Mouse (Mus musculus) adrenal gland, postnatal 14 days (tissue): ENCODE results near the gene Sept11. TPM values are rescaled to one million over a fixed set of nuclear protein-coding genes. Genes with fewer than 3 reads are reported as not detected.

Experiments
- DNase-seq: peaks from one replicate; pipeline ENCODE4 v3.0.0; 2021; ENCODE audit warnings: mixed read lengths
- total RNA-seq: library from RNA; stranded (reverse); gene quantifications from 2 replicates; pipeline ENCODE4 v1.2.3, GENCODE M21; 2021

The Sept11 gene
- total RNA-seq, 1 experiment from 2014 or later, result 56.7 TPM

DNA sequence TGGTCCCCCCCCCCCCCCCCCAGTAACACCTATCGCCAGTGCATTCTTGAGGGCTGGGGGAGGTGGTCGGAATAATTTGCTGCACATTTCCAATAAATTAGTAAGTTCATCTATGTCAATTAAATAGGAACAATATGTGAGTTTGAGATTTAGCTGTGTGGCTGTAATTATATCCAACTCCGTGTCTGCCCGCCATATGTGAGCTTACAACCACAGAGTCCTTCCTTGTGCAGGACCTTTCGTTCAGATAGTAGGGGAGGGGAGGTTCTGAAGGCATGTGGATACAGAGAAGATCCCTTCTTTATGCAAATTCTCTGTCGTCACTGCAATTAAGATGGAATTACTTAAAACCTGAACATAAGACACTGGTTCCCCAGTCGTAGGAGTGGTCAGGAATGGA, 2.1 kb downstream of the Sept11 start:
- no peak for DNase-seq

- DNase-seq, result no peak
Measured at GRCm38 (mm10) chr5:93097204-93097906, 4.1 kb downstream of the Sept11 start.

DNA sequence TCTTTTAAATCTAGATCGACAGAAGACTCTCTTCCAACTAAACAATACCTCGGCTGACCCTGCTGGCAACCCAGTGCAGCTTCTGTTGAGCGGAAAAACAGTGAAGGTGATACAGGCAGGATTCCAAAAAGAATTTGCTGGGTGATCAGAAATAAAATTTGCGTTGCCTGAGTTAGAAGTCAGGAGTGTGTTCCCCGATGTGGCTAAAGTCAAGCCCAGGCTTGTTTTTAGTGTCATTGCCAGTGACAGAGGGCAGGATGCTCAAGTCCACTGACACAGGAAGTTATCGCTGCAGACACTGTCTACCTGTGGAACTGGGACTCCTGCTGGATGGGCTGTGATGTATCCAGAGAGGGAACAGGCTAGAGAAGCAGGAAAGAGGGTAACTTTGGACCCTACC, 5.0 kb downstream of the Sept11 start:
- no peak for DNase-seq

DNA sequence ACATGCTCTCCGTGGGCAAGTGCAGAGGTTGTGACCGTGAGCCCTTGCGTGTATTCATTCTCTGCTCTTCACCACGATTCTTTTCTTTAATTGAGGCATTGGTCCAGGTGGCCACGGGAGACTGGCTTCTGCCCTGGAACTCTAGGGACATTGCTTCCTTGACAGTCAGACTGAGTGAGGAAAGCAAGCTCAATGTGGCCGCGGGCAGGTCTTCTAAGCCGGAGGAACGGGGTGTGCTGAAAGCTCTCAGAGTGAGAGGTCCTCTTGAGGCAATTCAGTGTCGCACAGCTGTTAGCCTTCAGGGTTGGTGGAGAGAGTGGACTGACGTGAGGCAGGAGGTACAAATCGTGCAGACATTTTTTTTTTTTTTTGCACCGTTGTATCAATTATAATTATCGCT, 5.6 kb downstream of the Sept11 start:
- DNase-seq, result no peak

DNA sequence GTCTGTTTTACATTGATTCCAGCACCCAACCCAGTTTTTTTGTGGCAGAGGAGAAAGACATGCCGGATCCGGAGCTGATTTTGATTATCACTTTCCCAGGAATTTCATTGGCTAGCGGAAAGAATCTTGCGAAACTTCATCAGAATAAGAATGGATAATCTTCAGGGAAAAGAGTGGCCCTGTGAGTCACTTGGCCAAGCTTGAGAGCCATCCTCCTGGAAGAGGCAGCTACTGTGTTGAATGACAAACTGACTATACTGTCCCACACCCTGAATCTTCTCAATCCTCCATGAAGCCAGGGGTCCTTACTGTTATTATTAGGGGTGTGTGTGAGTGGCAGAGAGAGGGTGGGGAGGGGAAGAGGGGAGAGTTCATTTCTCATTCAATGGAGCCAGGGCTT, 7.7 kb downstream of the Sept11 start:
- no peak for DNase-seq

DNA sequence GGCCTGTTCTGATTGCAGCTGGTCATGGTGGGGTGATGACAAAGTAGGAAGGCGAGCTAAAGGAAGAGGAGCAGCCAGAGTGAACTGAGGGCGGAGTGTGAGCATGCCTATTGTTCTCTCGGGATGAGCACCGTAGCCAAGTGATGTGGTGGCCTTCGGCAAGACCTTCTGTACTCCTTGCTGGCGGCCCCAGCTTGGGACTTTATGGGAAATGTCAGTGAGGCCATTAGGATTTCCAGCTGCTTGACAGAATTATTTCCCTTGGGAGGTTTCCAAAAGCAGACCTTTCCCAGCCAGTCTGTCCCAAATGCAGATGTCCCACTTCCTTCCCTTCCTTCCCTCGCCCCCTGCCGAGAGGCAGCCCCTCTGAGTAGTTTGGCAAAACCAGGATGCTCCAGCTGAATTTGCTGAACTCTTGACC, 8.1 kb downstream of the Sept11 start:
- peak; percentile 56 for DNase-seq

- no peak for DNase-seq
Measured at GRCm38 (mm10) chr5:93103603-93104002, 10.4 kb downstream of the Sept11 start.

DNA sequence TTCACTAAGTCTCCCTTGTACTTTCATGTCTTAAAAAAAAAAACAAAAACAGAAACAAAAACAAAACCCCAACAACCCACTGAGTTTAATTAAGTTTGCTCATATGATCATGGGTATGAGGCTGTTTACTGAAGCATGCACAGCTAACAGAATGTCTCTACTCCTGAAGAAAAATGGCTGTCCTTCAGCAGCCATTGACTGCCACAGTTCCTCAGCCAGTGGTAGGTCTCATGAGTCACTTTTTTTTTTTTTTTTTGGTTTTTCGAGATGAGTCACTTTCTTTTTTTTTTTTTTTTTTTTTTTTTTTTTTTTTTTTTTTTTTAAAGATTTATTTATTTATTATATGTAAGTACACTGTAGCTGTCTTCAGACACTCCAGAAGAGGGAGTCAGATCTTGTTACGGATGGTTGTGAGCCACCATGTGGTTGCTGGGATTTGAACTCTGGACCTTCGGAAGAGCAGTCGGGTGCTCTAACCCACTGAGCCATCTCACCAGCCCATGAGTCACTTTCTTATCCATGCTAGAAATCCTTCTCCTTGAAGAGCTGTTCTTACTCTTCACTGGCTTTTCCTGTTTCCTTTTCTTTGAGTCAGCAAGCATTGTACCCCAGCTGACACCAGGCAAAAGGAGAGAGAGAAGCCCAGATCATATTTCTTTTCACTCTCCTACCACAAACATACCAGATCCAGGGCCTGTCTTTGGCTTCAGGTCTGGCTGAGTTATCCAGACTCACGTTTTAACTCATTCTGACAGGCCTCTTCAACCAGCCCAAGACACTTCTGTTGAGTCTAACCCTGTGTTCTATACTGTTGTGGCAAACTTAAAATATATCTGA, 12.0 kb downstream of the Sept11 start:
- no peak for DNase-seq

GRCm38 (mm10) chr5:93106048-93106447, 12.8 kb downstream of the Sept11 start:
- no peak for DNase-seq

DNA sequence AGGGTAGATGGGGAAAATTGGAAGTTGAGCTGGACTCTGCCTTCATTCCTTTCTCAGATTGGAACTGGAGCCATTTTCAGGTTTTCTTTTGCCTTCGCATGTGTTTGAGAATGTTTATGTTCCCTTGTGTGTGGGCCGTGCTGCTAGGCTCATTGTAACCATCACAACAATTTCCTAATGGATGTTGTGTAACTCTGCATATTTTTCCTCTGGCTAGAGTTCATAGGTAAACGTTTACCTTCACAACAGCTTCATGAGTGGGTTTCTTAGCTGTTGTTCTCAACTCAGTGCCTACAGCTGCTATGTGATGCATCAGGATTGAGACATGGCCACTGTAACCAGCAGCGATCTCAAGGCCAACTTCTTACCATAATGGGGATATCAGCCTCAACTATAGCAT, 15.5 kb downstream of the Sept11 start:
- DNase-seq, result no peak

DNA sequence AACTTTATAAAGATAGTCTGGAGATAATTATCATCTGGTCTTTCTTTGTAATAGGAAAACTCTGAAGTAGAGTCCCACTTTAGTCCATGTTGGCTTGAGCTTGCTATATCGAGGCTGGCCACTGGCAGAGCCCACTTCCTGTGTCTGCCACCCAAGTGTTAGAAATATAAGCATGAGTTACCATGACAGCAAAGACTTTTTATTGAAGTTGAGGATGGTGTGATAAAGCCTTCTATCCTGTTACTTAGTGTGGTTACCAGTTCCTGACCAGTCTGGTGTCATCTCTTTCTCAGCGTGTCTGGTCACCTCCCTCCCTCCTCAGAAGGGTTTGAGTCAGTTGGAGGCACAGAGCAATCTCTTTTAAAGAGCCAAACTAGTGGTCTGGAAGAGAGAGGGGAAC, 16.3 kb downstream of the Sept11 start:
- DNase-seq, result no peak

- DNase-seq, result no peak
Measured at GRCm38 (mm10) chr5:93112290-93112689, 19.1 kb downstream of the Sept11 start.

DNA sequence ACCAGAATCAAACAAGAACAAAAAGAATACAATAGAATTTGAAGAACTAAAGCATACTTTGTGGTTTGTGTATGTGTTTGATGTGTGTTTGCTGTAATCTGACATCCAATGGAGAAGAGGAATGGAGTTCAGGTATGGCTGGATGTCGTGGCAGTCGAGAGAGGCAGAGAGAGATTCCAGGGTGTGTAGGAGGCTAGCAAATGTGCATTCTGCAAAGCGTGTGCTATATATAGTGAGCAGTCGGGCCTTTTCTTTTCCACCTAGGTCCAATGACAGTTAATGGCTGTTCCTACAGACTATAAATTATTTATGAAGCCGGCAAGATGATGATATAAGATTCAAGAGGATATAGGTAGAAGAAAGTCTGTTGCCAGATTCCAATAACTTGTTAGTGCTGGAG, 20.3 kb downstream of the Sept11 start:
- no peak for DNase-seq

DNA sequence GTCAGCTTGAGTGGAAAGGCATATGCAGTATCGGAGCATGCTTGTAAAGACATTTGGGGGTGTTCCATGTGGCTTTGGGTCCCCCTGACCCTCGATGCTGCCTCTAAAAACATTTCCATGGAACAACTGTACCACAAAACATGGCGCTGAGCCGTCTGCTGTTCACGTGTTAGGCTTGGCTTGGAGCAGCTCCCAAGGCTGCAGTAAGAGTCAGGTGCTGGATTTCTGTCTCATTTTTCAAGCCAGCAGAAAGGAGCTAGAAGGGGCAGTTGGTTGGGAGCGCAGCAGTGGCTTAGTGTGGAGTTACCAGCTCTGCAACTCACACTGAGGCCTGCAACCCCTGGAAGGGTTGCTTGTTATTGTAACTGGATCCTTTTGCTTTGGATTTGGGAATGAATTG, 21.3 kb downstream of the Sept11 start:
- no peak for DNase-seq

GRCm38 (mm10) chr5:93115059-93115458, 21.8 kb downstream of the Sept11 start:
- DNase-seq, result no peak

GRCm38 (mm10) chr5:93115854-93116253, 22.6 kb downstream of the Sept11 start:
- no peak for DNase-seq

DNA sequence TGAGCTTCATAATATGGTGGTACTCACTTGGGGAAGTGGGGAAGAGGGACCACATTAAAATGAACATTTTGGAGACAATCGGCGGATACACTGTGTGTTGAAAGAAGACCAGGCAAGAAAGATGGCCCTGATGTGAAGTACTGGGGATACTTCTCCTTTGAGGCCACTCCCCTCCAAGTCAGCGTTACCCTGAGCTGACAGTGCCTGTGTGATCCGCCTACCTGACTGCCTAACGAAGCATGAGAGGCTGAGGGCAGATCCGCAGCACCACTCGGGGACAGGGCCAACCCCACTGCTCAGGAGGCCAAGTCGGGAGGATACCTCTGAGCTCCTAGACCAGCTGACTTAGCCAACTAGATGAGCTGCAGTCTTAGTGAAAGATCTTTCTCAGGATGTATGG, 24.4 kb downstream of the Sept11 start:
- DNase-seq, result no peak

DNA sequence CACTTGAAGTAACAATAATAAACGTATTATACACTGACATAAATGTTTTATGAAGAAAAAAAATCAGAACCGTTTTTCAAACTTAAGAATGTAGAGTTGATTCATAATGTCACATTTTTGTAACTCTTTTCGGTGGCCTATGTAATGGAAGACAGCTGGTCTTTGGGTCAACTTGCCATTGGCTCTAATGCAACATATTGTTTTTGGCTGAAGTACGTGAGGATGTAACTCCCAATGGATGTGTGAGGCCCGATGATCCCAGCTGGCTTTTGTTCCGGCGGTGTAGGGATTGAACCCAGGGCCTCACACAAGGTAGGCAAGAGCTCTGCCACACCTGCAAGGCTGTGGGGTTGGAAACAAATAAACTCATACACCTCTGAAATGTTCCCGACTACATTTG, 28.4 kb downstream of the Sept11 start:
- no peak for DNase-seq

DNA sequence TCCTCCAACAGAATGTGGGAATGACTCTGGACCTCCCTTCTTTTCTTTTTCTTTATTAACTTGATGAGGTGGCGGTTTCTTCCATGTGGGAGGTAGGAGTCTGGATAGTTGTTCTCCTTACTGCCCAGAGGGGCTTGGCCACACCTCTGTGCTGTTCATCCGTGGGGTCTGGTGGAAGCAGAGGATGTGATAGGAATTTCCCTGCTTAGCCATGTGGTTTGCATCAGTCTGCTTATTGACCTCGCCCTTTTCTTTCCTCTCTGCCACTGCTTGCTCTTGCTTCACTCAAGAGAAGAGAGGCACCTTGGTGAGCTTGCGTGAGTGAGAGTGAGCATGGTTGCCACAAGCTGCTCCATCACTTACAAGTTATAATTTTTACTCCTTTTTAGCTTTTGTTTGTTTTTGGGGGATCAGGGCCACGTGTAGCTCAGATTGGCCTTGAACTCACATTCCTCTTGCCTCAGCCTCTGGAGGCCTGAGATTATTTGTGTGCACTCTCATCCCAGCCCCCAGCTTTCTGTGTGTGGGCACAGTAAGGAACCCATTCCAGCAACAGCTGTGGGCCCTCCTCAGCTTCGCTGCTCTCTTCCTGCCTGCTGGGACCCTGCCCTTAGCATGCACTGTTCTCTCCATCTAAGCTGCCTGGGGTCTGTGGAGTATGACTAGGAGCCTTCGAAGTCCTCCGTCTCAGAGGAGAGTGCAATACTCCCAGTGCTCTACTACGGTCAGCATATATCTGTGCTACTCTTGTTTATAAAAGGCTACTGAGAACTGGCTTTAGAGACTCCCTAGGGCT, 31.0 kb downstream of the Sept11 start:
- no peak for DNase-seq

DNA sequence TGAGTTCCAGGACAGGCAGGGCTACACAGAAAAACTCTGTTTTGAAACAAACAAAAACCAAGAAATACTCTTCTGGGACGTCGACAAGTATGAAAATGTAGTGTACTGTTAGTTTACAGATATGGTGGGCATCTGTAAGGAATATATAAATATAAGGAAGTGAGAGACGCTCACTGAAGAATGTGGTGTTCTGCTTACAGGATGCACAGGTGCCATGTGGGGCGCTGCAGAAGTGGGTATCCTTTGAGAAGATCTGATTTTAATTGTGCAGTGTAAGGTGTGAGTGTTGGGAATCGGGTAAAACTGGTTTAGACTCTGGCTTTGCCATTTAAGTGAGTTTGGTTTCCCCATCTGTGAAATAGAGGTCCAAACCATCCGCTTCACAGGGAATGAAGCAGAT, 32.1 kb downstream of the Sept11 start:
- no peak for DNase-seq

DNA sequence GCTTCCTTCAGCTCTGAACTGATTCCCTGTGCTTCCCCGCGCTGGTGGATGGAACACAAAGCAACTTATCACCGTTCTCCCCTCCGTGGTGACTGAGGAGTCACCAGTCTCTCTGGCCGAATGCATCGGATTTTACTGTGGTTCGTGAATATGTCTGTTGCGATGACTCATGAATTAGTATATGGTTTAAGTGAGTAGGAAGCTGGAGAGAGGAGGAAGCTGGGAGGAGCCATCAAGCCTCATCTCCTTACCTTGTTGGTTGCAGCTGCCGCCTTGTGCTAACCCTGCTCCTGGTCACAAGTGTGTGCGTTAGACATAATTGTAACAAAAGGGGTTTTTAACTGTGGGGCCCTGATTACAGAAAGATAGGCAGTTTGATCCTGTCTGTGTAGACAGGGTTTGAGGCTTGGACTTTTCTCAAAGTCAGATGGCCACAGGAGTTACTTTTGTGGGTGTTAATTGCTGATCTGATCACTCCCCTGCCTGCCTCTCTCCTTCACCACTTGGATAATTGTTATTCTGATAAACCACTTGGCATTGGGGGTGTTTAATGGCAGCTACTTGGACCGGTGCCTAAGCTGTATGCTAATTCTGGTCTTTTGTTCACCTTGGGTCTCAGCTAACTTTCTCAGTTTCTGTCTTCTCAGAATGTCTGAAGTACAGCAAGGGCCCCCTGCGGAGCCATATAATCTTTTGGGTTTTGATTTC, 33.1 kb downstream of the Sept11 start:
- DNase-seq, result no peak

- DNase-seq, result no peak
Measured at GRCm38 (mm10) chr5:93126930-93127562, 33.8 kb downstream of the Sept11 start.
